Mouse (Mus musculus): ENCODE measurements around the gene Pomc. TPM values are rescaled to one million over a fixed set of nuclear protein-coding genes. Genes with fewer than 3 reads are reported as not detected.
"Not testable (repeated sequence)": the region's sequence is repeated elsewhere in the genome, so short reads cannot be mapped to it uniquely, and the experiment has no call there.

The Pomc gene
- total RNA-seq, 2 experiments from 2014 or later: 0.72 TPM; not detected in 1

DNA sequence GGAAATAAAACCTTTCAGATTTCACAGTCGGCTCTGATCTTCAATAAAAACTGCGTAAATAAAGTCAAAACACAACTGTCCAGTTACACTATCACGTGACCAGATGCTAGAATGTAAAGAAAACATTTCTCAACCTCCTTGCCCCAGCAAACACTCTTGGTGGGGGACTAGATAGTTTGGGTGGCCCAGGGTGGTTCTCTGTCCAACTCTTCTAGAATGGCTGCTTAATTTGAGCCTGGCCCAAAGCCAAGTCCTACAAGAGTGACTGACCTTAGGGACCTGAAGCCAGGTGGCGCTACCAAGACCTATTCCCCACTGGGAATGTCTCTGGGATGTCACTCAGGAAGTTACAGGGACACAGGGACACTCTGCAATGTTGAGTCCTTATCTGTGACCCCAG, 5.8 kb downstream of the Pomc start:
- intact Hi-C loops (cut with DNase I): no loop called here
- peak in 1 of 2 experiments; percentile 27 for DNase-seq

- intact Hi-C loops (cut with DNase I): no loop called here
- no peak for DNase-seq
These were observed 12.4 kb downstream of the Pomc start for GRCm38 (mm10) chr12:3967196-3967595.

DNA sequence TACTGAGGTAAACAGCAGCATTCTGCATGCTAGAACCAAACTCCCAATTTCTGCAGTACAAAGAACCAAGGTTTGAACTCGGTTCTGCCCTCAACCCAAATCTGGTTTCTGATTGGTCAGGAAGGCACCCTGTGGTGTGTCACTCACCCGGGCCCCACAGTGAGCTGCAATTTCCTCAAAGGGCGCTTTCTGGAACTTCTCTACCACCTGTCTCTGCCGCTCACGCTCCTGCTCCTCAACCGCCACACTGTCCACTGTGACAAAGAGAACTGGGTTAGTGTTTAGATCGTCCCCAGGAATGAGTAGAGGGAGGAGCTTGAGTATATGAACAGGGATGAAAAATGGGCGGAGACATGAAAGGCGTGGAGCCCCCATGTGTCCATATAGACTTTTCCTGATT, 13.6 kb downstream of the Pomc start:
- intact Hi-C loops (cut with DNase I): no loop called here
- DNase-seq: no peak

- DNase-seq; intact Hi-C loops (cut with DNase I): not testable (repeated sequence)
These were observed 18.4 kb downstream of the Pomc start for GRCm38 (mm10) chr12:3973169-3973568.

DNA sequence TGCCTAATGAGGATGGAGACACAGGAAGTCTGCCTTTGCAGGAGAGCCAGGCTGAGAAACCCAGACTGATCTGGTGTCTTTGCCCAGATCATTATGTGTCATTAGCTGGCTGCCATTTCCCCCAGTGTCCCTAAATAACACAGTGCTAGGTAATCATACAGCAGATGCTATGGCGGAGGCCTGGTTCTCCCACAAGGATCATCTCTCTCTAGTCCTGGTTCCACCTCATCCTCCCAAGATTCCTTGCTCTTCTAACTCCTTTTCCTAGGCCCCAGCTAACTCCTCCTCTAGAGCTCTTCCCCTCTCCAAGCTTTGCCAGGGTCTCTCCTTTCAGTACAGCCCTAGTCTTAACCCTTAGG, 26.2 kb downstream of the Pomc start:
- intact Hi-C loops (cut with DNase I): loop anchor here (2.0 kb wide), 1 partner anchor 52 kb away; no protein-coding TSS in a partner anchor
- DNase-seq: no peak

DNA sequence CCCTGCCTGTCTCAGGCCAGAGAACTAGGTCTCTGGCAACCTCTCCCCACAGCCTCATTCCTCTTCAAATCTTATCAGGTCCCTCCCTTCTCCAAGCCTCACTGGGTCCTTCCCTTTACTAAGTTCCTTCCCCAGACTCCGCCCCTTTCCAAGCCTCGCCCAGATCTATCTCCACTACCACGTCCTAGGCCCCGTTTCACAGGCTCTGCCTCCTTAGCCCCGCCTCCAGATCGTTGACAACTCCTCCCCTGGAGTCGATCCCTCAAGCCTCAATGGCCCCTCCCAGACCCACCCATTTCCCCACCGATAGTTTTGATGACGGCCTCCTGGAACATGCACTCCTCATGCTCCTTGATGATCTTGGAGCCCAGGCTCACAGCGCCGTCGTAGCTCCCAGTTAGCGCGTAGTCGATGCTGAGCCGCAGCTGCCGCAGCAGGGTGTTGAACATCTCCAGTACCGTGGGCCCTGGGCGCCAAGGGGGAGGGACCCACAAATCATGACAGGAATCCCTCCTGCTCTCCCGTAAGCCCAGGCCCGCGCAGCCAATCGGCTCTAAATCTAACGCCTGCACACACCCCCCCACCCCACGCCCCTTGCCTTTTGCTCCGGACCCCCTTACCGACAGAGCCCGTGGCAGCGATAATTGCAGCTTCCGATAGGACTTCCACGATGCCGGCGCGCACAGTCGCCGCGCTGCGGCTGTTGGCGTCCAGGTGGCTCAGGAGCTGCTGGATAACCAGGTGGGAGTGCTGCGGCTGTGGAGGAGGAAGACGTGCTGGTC, 26.8 kb downstream of the Pomc start:
- DNase-seq: peak; percentile 85 to 88
- intact Hi-C loops (cut with DNase I): loop anchor here (2.0 kb wide), 1 partner anchor 53 kb away; no protein-coding TSS in a partner anchor

GRCm38 (mm10) chr12:3982257-3982656, 27.5 kb downstream of the Pomc start:
- intact Hi-C loops (cut with DNase I): no loop called here
- DNase-seq: no peak

GRCm38 (mm10) chr12:3983736-3984135, 29.0 kb downstream of the Pomc start:
- intact Hi-C loops (cut with DNase I): loop anchor here (1.0 to 2.0 kb wide), 2 partner anchors 55 to 97 kb away; partner anchors contain the start of gene Efr3b
- DNase-seq: peak; percentile 79 to 89

- intact Hi-C loops (cut with DNase I): loop anchor here (2.0 kb wide), 1 partner anchor 54 kb away; the partner anchor contains the start of gene Efr3b
These were observed 29.7 kb downstream of the Pomc start for GRCm38 (mm10) chr12:3984446-3984845.

DNA sequence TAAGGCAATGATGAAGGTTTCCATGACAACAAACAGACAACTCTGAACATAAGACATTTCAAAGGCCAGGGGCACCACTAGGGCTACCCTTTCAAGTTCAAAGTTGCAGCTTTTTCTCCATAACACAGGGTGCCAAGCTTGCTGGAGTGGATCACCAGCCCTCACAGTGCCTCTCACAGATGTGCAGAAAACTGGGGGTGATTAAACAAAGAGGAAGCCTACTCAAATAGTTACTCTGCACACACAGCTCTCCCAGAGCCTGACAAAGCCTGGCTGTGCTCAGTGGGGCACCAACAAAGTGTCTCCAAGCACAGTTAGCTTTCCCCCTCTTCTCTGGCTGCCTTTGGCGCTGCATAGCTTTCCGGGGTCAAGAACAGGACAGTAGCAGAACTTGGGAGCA, 35.2 kb downstream of the Pomc start:
- intact Hi-C loops (cut with DNase I): no loop called here
- no peak for DNase-seq

More at GRCm38 (mm10) chr12:3984446-3984845, 29.7 kb downstream of the Pomc start:
- no peak for DNase-seq

DNA sequence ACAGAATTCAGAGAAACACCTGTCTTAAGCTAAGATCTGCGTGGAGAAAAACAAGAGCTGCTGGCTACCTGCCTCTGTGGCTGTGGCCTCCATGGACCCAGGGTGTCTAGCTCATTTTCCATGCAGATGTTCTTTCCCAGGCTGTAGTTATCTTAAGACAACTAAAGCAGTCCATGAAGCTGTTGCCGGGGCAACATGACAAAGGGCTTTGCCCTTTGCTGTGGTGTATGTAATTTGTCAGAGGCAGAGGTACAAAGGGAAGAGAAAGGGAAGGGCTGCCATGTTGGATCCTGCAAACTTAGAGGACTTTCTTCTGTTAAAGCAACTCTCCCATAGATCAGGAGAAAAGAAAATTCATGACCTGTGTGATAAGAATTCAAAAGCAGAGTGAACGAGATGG, 36.3 kb downstream of the Pomc start:
- no peak for DNase-seq
- intact Hi-C loops (cut with DNase I): no loop called here

GRCm38 (mm10) chr12:3996749-3997148, 42.0 kb downstream of the Pomc start:
- DNase-seq: no peak
- intact Hi-C loops (cut with DNase I): no loop called here

DNA sequence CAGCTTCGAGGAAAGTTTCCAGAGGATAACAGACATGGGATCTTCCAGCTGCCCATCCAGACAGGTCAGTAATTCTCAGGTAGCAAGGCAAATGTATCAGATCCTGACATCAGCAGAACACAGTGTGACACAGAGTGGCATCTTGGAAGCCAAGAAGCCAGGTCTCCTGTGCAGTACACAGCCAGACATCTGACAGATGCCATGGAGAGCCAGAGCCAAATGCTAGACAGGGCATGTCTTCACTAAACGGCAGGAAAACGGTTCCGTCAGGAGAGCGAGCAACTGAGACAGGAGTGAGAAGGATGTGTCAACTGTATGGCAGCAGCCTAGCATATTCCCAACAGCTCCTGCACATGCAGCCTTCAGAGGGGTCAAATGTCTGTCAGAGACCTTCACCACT, 45.7 kb downstream of the Pomc start:
- intact Hi-C loops (cut with DNase I): no loop called here
- DNase-seq: no peak

- peak; percentile 53 to 55 for DNase-seq
- intact Hi-C loops (cut with DNase I): no loop called here
These were observed 49.9 kb downstream of the Pomc start for GRCm38 (mm10) chr12:4004648-4005047.

DNA sequence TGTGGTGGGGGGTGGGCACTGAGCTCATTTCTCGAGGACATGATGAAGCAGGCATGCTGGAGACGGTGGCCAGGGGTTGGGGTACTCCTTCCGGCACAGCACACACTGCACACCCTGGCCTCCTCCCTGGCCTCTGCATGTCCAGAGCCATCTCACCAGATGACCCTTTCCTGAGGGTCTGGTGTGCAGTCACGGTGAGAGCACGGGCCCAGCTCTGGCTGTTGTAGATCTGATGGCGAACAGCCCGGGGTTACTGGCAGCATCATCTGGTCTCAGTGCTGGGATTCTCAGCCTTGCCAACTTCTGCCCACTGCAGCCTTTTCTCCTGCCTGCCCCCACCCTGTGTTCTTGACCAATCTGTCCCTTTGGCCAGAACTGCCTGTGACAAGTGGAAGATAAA, 51.3 kb downstream of the Pomc start:
- peak; percentile 45 to 54 for DNase-seq
- intact Hi-C loops (cut with DNase I): no loop called here

DNA sequence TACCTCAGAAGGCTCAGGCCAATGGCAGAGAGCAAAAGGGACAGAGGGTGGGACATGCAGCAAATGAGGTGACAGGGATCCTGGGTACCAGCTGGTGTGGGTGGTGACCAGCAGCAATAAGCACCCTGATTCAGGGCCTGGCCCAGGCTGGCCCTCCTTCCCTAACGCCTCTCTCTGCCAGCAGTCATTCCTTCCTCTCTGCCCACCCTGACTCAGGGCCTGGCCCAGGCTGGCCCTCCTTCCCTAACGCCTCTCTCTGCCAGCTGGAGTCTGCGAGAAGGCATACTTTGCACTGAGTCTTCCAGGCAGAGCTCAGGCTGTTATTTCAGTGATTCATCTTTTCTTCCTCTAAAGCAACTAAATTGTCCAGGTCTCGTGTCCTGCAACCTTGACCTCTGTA, 52.4 kb downstream of the Pomc start:
- intact Hi-C loops (cut with DNase I): no loop called here
- peak; percentile 45 to 48 for DNase-seq

GRCm38 (mm10) chr12:4007766-4008165, 53.0 kb downstream of the Pomc start:
- intact Hi-C loops (cut with DNase I): no loop called here
- DNase-seq: peak; percentile 36 to 38

DNA sequence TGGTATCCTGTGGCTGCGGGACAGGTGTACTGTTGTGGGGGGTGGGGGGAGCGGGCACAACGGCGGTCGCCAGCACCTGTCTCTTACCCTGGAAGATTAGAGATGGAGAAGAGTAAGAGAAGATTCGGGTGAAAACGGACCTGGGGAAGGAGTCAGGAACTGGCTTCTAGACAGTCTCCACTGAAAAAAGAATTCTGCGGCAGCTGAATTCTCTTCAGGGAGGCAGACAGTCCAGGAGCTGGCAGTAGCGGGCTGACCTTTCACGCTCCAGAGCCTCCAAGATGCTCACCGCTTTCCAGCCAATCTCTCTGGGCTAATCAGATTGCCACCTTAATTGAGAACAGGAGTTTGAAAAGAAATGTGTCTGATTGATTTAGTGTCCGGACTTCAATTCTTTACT, 54.0 kb downstream of the Pomc start:
- no peak for DNase-seq
- intact Hi-C loops (cut with DNase I): no loop called here

Data from heart, postnatal 10 days (tissue).